ENCODE assay signal across 27 mouse cellular contexts in genomic region chr4:44059674-44060073, GRCm38 (mm10). TPM values are rescaled to one million over a fixed set of nuclear protein-coding genes. Genes with fewer than 3 reads are reported as not detected.
A peak's percentile ranks its signal among the peaks of the same experiment; 100 is the strongest.
DNase-seq lines count a peak whose midpoint lies in the region; ATAC-seq lines count a peak whose summit lies in the region.
"Had no signal": no experiment of that assay in that cellular context is flagged by ENCODE, and none has a peak within 500 bp of the region (broad histone marks: within the 10 kb centered on the region; RNA-seq: fewer than 3 reads in every experiment).

No protein-coding gene starts in this region.

- no peak overlapping the region for H3K9ac ChIP-seq in midbrain, embryonic 13.5 days (replicated peaks)
- H3K9ac ChIP-seq: forebrain, embryonic 13.5 days; hindbrain, embryonic 12.5 days; liver, embryonic 15.5 days; lung, embryonic 15.5 days; neural tube, embryonic 13.5 days had no signal

- no peaks in the 10 kb centered on the region for H3K9me3 ChIP-seq in midbrain, embryonic 13.5 days
- H3K9me3 ChIP-seq in embryonic facial prominence, embryonic 10.5 days = no peaks in the 10 kb centered on the region
- H3K9me3 ChIP-seq: forebrain, embryonic 13.5 days; hindbrain, embryonic 12.5 days; liver, embryonic 15.5 days; lung, embryonic 15.5 days; neural tube, embryonic 13.5 days had no signal

- peaks cover 6% of the 10 kb centered on the region; the same call in 1 of the 2 replicates for H3K27me3 ChIP-seq in midbrain, embryonic 13.5 days
- no peaks in the 10 kb centered on the region for H3K27me3 ChIP-seq in embryonic facial prominence, embryonic 10.5 days (replicated peaks; ENCODE audit: low read depth, poor library complexity, severe bottlenecking)
- H3K27me3 ChIP-seq: forebrain, embryonic 13.5 days; hindbrain, embryonic 12.5 days; liver, embryonic 15.5 days; lung, embryonic 15.5 days; neural tube, embryonic 13.5 days had no signal

- peaks cover 16% of the 10 kb centered on the region for H3K36me3 ChIP-seq in midbrain, embryonic 13.5 days
- peaks cover 9% of the 10 kb centered on the region for H3K36me3 ChIP-seq in embryonic facial prominence, embryonic 10.5 days (replicated peaks)

- H3K4me2 ChIP-seq in midbrain, embryonic 13.5 days (replicated peaks) = no peak overlapping the region
- H3K4me2 ChIP-seq: forebrain, embryonic 13.5 days; heart, embryonic 11.5 days; hindbrain, embryonic 12.5 days; liver, embryonic 15.5 days; lung, embryonic 15.5 days; midbrain, embryonic 11.5 days; neural tube, embryonic 13.5 days had no signal

- no peaks in the 10 kb centered on the region for H3K4me1 ChIP-seq in midbrain, embryonic 13.5 days (replicated peaks)
- no peaks in the 10 kb centered on the region for H3K4me1 ChIP-seq in embryonic facial prominence, embryonic 10.5 days
- H3K4me1 ChIP-seq: forebrain, embryonic 13.5 days; hindbrain, embryonic 12.5 days; lung, embryonic 15.5 days; neural tube, embryonic 13.5 days had no signal

- H3K4me3 ChIP-seq in midbrain, embryonic 13.5 days (replicated peaks) = no peak overlapping the region
- no peak overlapping the region for H3K4me3 ChIP-seq in embryonic facial prominence, embryonic 10.5 days
- H3K4me3 ChIP-seq: forebrain, embryonic 13.5 days; hindbrain, embryonic 12.5 days; liver, embryonic 15.5 days; lung, embryonic 15.5 days; myocyte; neural tube, embryonic 13.5 days had no signal

- ATAC-seq in CD4-positive, CD25-positive, alpha-beta regulatory T cell, adult 4 months = peak; percentile 97
- no peak for ATAC-seq in midbrain, embryonic 13.5 days
- ATAC-seq: forebrain, embryonic 13.5 days; hindbrain, postnatal 0 days; intestine, postnatal 0 days had no signal

- WGBS in midbrain, embryonic 13.5 days = 87% methylated on average over 13 of the region's 13 CpGs
- WGBS in embryonic facial prominence, embryonic 10.5 days = 95% methylated on average over 13 of the region's 13 CpGs

- no peak overlapping the region for H3K27ac ChIP-seq in midbrain, embryonic 13.5 days
- H3K27ac ChIP-seq in embryonic facial prominence, embryonic 10.5 days (replicated peaks) = no peak overlapping the region
- H3K27ac ChIP-seq: forebrain, embryonic 13.5 days; hindbrain, embryonic 12.5 days; hindbrain, postnatal 0 days; liver, embryonic 15.5 days; lung, embryonic 15.5 days; neural tube, embryonic 13.5 days had no signal

- peak; percentile 85 for DNase-seq in CD4-positive helper T cell, adult 2 months (ENCODE audit: low read depth, low spot score)
- peak; percentile 52 for DNase-seq in induced T-regulatory cell, adult 2 months (ENCODE audit: low read depth)
- peak; percentile 43 for DNase-seq in thymus, postnatal 14 days
- DNase-seq in embryo, embryonic 9.5 days (ENCODE audit: extremely low spot score) = no peak
- no peak for DNase-seq in embryonic facial prominence, embryonic 10.5 days (ENCODE audit: low spot score)
- DNase-seq: cerebellum, adult 2 months; cerebellum, postnatal 14 days; gastrocnemius, postnatal 25 days; heart, adult 18-20 months; heart, postnatal 36 days; kidney, adult 9 months; kidney, postnatal 10 days; layer of hippocampus, postnatal 36 days; liver; right cerebral cortex, postnatal 14 days had no signal

RNA-seq across cellular contexts. Expression of gene Gne, which starts 24.3 kb away (rescaled TPM):
- 10 to 100 TPM; 20.5 to 20.9 TPM for polyA plus RNA-seq in CD4-positive, CD25-positive, alpha-beta regulatory T cell, adult 4 months (2017; shearing (Covaris generic))
- 20.4 and 21.3 TPM in 2 replicates for polyA plus RNA-seq in midbrain, embryonic 13.5 days (2015; fragmentation: Nextera tagmentation; extraction: Ambion mirVana)
- 20.5 and 20.8 TPM in 2 replicates for polyA plus RNA-seq in embryonic facial prominence, embryonic 10.5 days (2016; fragmentation: Nextera tagmentation; extraction: Ambion mirVana)

RNA-seq across cellular contexts. Expression of gene Clta, which starts 55.4 kb away (rescaled TPM):
- 10 to 100 TPM; 66.1 to 83.6 TPM for polyA plus RNA-seq in CD4-positive, CD25-positive, alpha-beta regulatory T cell, adult 4 months (2017; shearing (Covaris generic))
- 275 TPM in 2 replicates for polyA plus RNA-seq in midbrain, embryonic 13.5 days (2015; fragmentation: Nextera tagmentation; extraction: Ambion mirVana)
- polyA plus RNA-seq in embryonic facial prominence, embryonic 10.5 days (2016; fragmentation: Nextera tagmentation; extraction: Ambion mirVana) = 212 and 222 TPM in 2 replicates

Comparison
In these comparisons a context has a peak if more than half of its experiments do, and no peak if none do; other contexts are left out.
1. DNase-seq: peak in CD4-positive helper T cell, adult 2 months (single experiment), induced T-regulatory cell, adult 2 months (single experiment) and thymus, postnatal 14 days (single experiment); none in embryo, embryonic 9.5 days (single experiment) and embryonic facial prominence, embryonic 10.5 days (single experiment).